ENCODE assay signal across 8 mouse cellular contexts in genomic region chr15:25811834-25812250, GRCm38 (mm10). TPM values are rescaled to one million over a fixed set of nuclear protein-coding genes. Genes with fewer than 3 reads are reported as not detected.
A peak's percentile ranks its signal among the peaks of the same experiment; 100 is the strongest.
DNase-seq lines count a peak whose midpoint lies in the region; ATAC-seq and TF ChIP-seq lines count a peak whose summit lies in the region.
"Had no signal": no experiment of that assay in that cellular context is flagged by ENCODE, and none has a peak within 500 bp of the region (broad histone marks: within the 10 kb centered on the region; RNA-seq: fewer than 3 reads in every experiment).

No protein-coding gene starts in this region.

- DNase-seq in liver, embryonic 14.5 days (ENCODE audit: low read depth in 3 of 3, low spot score in 3 of 3) = no peak
- peak; percentile 54 for DNase-seq in T-cell, adult 2 months (ENCODE audit: low spot score)
- DNase-seq in heart, postnatal 4 days = peak; percentile 36
- DNase-seq in ovary, postnatal 36 days (ENCODE audit: low spot score) = no peak
- DNase-seq in adrenal gland, postnatal 36 days = no peak

- TF ChIP-seq POLR2A in small intestine, adult 2 months (IDR thresholded peaks at IDR 0.05; ENCODE audit: low read depth, low read length) = no peak

- H3K9me3 ChIP-seq in liver, embryonic 14.5 days (ENCODE audit: control insufficient read depth, low read length) = no peaks in the 10 kb centered on the region
- H3K9me3 ChIP-seq in liver, embryonic 12.5 days (replicated peaks) = no peaks in the 10 kb centered on the region
- H3K9me3 ChIP-seq: lung, embryonic 15.5 days had no signal

- TF ChIP-seq CTCF in liver, embryonic 14.5 days (IDR thresholded peaks at IDR 0.05; ENCODE audit: low read depth) = peak; percentile 23; the same call in 1 of the 2 replicates
- TF ChIP-seq CTCF in small intestine, adult 2 months (IDR thresholded peaks at IDR 0.05; ENCODE audit: extremely low read depth, insufficient read length, insufficient replicate concordance, low read depth, low read length) = 0 out of 2 replicates have a peak, but pooled peaks have one; percentile 13

- no peak for TF ChIP-seq EP300 in liver, embryonic 14.5 days (IDR thresholded peaks at IDR 0.05; ENCODE audit: low read depth)

- ATAC-seq in liver, embryonic 14.5 days (ENCODE audit: insufficient read depth) = no peak
- ATAC-seq in liver, embryonic 12.5 days = no peak

- no peak overlapping the region for H3K9ac ChIP-seq in liver, embryonic 14.5 days (replicated peaks)
- no peak overlapping the region for H3K9ac ChIP-seq in liver, embryonic 12.5 days
- H3K9ac ChIP-seq: lung, embryonic 15.5 days had no signal

- H3K4me3 ChIP-seq in liver, embryonic 14.5 days (ENCODE audit: insufficient read depth in 1 of 2, low read depth in 2 of 2, low read length in 2 of 2) = no peak overlapping the region
- H3K4me3 ChIP-seq in liver, embryonic 12.5 days = no peak overlapping the region
- peak overlapping the region; percentile 38 for H3K4me3 ChIP-seq in small intestine, adult 2 months (ENCODE audit: low read depth, low read length)
- H3K4me3 ChIP-seq: lung, embryonic 15.5 days had no signal

- H3K4me2 ChIP-seq in liver, embryonic 14.5 days (ENCODE audit: low read depth) = no peak overlapping the region
- H3K4me2 ChIP-seq in liver, embryonic 12.5 days = no peak overlapping the region
- H3K4me2 ChIP-seq: lung, embryonic 15.5 days had no signal

- no peaks in the 10 kb centered on the region for H3K27me3 ChIP-seq in liver, embryonic 14.5 days (ENCODE audit: control insufficient read depth, insufficient read depth, low read length)
- H3K27me3 ChIP-seq in liver, embryonic 12.5 days (replicated peaks) = no peaks in the 10 kb centered on the region
- no peaks in the 10 kb centered on the region for H3K27me3 ChIP-seq in small intestine, adult 2 months (ENCODE audit: control insufficient read depth, insufficient read depth, low read length)
- H3K27me3 ChIP-seq: lung, embryonic 15.5 days had no signal

- H3K4me1 ChIP-seq in liver, embryonic 14.5 days (replicated peaks; ENCODE audit: control insufficient read depth in 2 of 2, insufficient read depth in 2 of 2, low read length in 1 of 2) = no peaks in the 10 kb centered on the region
- no peaks in the 10 kb centered on the region for H3K4me1 ChIP-seq in liver, embryonic 12.5 days
- no peaks in the 10 kb centered on the region; the same call in 1 of the 2 replicates for H3K4me1 ChIP-seq in small intestine, adult 2 months (ENCODE audit: control insufficient read depth, insufficient read depth, insufficient read length, low read length)

- 77% methylated on average over 11 of the region's 11 CpGs for WGBS in liver, embryonic 14.5 days (ENCODE audit: insufficient replicate concordance)
- WGBS in liver, embryonic 12.5 days (ENCODE audit: insufficient replicate concordance) = 77% methylated on average over 11 of the region's 11 CpGs
- WGBS in small intestine, adult 2 months = 82% methylated on average over 11 of the region's 11 CpGs

- no peak overlapping the region for H3K27ac ChIP-seq in liver, embryonic 14.5 days
- no peak overlapping the region for H3K27ac ChIP-seq in liver, embryonic 12.5 days
- H3K27ac ChIP-seq in small intestine, adult 2 months (ENCODE audit: insufficient read depth, low read depth, low read length) = no peak overlapping the region
- H3K27ac ChIP-seq: lung, embryonic 15.5 days had no signal

- H3K36me3 ChIP-seq in liver, embryonic 14.5 days (replicated peaks; ENCODE audit: control insufficient read depth, insufficient read depth, low read depth) = no peaks in the 10 kb centered on the region
- peaks cover 54% of the 10 kb centered on the region for H3K36me3 ChIP-seq in liver, embryonic 12.5 days
- H3K36me3 ChIP-seq in small intestine, adult 2 months (ENCODE audit: control insufficient read depth, insufficient read depth, low read length) = peaks cover 56% of the 10 kb centered on the region

RNA-seq across cellular contexts. Expression of gene Retreg1, which starts 31.1 kb away (rescaled TPM):
- 0.43 and 0.75 TPM in 2 replicates for polyA plus RNA-seq in liver, embryonic 14.5 days (2012; rRNA removed)
- polyA plus RNA-seq in liver, embryonic 14.5 days (2014; fragmentation: Nextera tagmentation; extraction: Ambion mirVana) = 1.6 and 2.4 TPM in 2 replicates
- 1.0 and 1.1 TPM in 2 replicates for polyA plus RNA-seq in liver, embryonic 12.5 days (2016; fragmentation: Nextera tagmentation; extraction: Ambion mirVana)
- total RNA-seq in heart, postnatal 4 days (2021) = 100 to 1,000 TPM; 112 to 141 TPM
- 5.3 and 7.5 TPM in 2 replicates for polyA plus RNA-seq in small intestine, adult 2 months (2012; rRNA removed)
- 10 to 100 TPM; 27.3 to 49.5 TPM for total RNA-seq in adrenal gland, postnatal 36 days (2021)

Comparison
In these comparisons a context has a peak if more than half of its experiments do, and no peak if none do; other contexts are left out.
1. DNase-seq: peak in T-cell, adult 2 months (single experiment) and heart, postnatal 4 days (single experiment); none in liver, embryonic 14.5 days (0 of 3), ovary, postnatal 36 days (single experiment) and adrenal gland, postnatal 36 days (0 of 2).